Mouse (Mus musculus): Measurements from ENCODE around the gene Fam198a. TPM values are rescaled to one million over a fixed set of nuclear protein-coding genes. Genes with fewer than 3 reads are reported as not detected.

Gene Fam198a
- polyA plus RNA-seq (2014; fragmentation: Illumina TruSeq; extraction: RNeasy Lipid Tissue Mini Kit (QIAGEN cat#74804); ENCODE audit: insufficient read depth, low read depth, low replicate concordance) = 2.8 TPM

DNA sequence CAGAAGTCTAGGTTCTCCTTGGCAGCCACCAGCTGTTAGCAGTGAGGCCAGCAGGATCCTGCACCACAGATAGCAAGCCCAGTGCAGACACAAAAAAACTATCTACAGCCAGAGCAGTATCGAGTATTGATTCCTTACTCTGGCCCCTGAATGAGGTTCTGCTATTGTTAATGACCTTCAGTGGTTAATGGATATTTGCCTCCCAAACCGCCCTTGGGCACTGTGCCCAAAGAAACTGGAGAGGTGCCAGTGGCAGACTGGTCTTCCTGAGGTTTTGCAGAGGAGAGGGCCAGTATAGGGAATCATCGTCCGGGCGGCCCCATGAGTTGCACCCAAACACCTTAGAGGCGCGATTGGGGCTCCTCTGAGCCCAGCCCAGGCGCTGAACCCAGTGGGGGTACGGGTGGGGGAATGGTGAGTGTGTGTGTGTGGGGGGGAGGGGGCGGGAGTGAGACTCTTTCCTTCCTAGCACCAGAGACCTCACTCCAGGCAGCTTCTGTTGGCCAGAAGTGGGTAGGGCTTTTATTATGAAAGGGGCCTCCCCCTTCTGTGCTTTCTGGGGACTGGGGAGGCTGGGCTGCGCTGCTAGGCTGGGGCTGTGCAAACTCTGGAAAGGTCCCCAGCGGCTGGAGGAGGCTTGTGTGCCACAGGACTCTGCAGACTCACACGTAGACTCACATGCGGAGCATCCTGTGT, at the start of gene Fam198a:
Gene Fam198a, plus strand, starts transcription at position 571 of the 696 bp plus-strand sequence.

DNA sequence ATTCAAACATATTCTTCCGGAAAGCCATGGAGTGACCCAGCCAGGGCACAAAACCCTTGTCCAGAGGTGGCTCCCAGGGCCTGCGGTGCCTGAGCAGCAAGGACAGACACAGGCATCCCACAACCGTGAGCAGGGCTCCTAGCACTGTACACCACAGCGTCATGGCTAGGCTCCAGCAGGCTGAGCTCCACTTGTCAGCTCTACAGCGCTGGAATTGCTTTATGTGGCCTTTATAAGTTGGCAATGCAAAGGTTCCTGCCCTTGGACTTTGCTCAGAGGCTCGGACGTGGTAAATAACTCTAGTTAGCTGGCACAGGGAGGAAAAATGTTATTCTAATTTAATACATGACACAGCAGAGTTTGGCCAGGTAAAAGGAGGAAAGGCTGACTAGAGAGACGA, 34.7 kb upstream of the Fam198a start, which contains the start of gene Cyp8b1:
Gene Cyp8b1, minus strand, starts transcription at position 204 of the 400 bp plus-strand sequence.

DNA sequence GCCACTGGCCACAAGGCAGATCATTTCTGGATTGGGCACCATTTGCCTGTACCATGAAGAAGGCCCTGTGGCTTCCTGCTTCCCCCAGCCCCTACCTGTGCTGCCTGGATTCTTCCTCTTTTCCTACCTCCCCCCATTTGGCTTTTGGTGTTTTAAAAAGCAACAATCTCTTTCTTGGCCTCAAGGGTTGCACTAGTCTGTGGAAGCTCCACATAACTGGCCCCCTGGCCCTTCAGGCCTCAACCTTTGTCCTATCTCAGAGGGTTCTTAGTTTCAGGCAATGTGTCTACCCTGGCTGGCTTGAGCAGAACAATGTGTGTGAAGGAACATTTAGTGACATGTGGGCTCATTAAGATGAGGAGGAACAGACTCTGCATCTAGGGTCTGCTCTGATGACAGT, 46.2 kb downstream of the Fam198a start, which contains the start of gene Pomgnt2:
Gene Pomgnt2, minus strand, starts transcription at position 101 of the 400 bp plus-strand sequence.

Other genes starting within 250 kb of the Fam198a start
- 3.3 TPM for gene Sec22c, start 245.5 kb upstream of the Fam198a start, polyA plus RNA-seq (2014; fragmentation: Illumina TruSeq; extraction: RNeasy Lipid Tissue Mini Kit (QIAGEN cat#74804); ENCODE audit: insufficient read depth, low read depth, low replicate concordance)
- gene Ss18l2, start 240.7 kb upstream of the Fam198a start, polyA plus RNA-seq (2014; fragmentation: Illumina TruSeq; extraction: RNeasy Lipid Tissue Mini Kit (QIAGEN cat#74804); ENCODE audit: insufficient read depth, low read depth, low replicate concordance) = 55.8 TPM
- gene Nktr, start 231.8 kb upstream of the Fam198a start, polyA plus RNA-seq (2014; fragmentation: Illumina TruSeq; extraction: RNeasy Lipid Tissue Mini Kit (QIAGEN cat#74804); ENCODE audit: insufficient read depth, low read depth, low replicate concordance) = 14.5 TPM
- 14.6 TPM for gene Zfp651, start 191.7 kb upstream of the Fam198a start, polyA plus RNA-seq (2014; fragmentation: Illumina TruSeq; extraction: RNeasy Lipid Tissue Mini Kit (QIAGEN cat#74804); ENCODE audit: insufficient read depth, low read depth, low replicate concordance)
- 0.19 TPM for gene Klhl40, start 173.4 kb upstream of the Fam198a start, polyA plus RNA-seq (2014; fragmentation: Illumina TruSeq; extraction: RNeasy Lipid Tissue Mini Kit (QIAGEN cat#74804); ENCODE audit: insufficient read depth, low read depth, low replicate concordance)
- gene Hhatl, start 158.5 kb upstream of the Fam198a start, polyA plus RNA-seq (2014; fragmentation: Illumina TruSeq; extraction: RNeasy Lipid Tissue Mini Kit (QIAGEN cat#74804); ENCODE audit: insufficient read depth, low read depth, low replicate concordance) = 2.0 TPM
- 2.1 TPM for gene Ccdc13, start 111.5 kb upstream of the Fam198a start, polyA plus RNA-seq (2014; fragmentation: Illumina TruSeq; extraction: RNeasy Lipid Tissue Mini Kit (QIAGEN cat#74804); ENCODE audit: insufficient read depth, low read depth, low replicate concordance)
- gene Higd1a, start 92.6 kb upstream of the Fam198a start, polyA plus RNA-seq (2014; fragmentation: Illumina TruSeq; extraction: RNeasy Lipid Tissue Mini Kit (QIAGEN cat#74804); ENCODE audit: insufficient read depth, low read depth, low replicate concordance) = 78.8 TPM
- gene Ackr2, start 52.6 kb upstream of the Fam198a start, polyA plus RNA-seq (2014; fragmentation: Illumina TruSeq; extraction: RNeasy Lipid Tissue Mini Kit (QIAGEN cat#74804); ENCODE audit: insufficient read depth, low read depth, low replicate concordance) = 12.2 TPM
- 0.27 TPM for gene Cyp8b1, start 34.7 kb upstream of the Fam198a start, polyA plus RNA-seq (2014; fragmentation: Illumina TruSeq; extraction: RNeasy Lipid Tissue Mini Kit (QIAGEN cat#74804); ENCODE audit: insufficient read depth, low read depth, low replicate concordance)
- gene Pomgnt2, start 46.1 kb downstream of the Fam198a start, polyA plus RNA-seq (2014; fragmentation: Illumina TruSeq; extraction: RNeasy Lipid Tissue Mini Kit (QIAGEN cat#74804); ENCODE audit: insufficient read depth, low read depth, low replicate concordance) = 4.9 TPM
- 46.6 TPM for gene Snrk, start 166.3 kb downstream of the Fam198a start, polyA plus RNA-seq (2014; fragmentation: Illumina TruSeq; extraction: RNeasy Lipid Tissue Mini Kit (QIAGEN cat#74804); ENCODE audit: insufficient read depth, low read depth, low replicate concordance)